Mouse (Mus musculus) gastrocnemius, postnatal 4 days (tissue): Measurements from ENCODE around the gene Krtap4-6. TPM values are rescaled to one million over a fixed set of nuclear protein-coding genes. Genes with fewer than 3 reads are reported as not detected.
"Not testable (repeated sequence)": the region's sequence is repeated elsewhere in the genome, so short reads cannot be mapped to it uniquely, and the experiment has no call there.

ENCODE experiments used
- DNase-seq, 2 experiments: peaks; one replicate each; pipeline ENCODE4 v3.0.0; 2021 to 2022; ENCODE audit warnings: low spot score in 2 of 2, mixed read lengths in 2 of 2
- long read RNA-seq, 2 experiments: library from polyadenylated mRNA; stranded (forward); transcript quantifications; one replicate each; pipeline ENCODE4 v2.0.0; 2021
- total RNA-seq, 2 experiments: library from RNA; stranded (reverse); gene quantifications; 2 replicates each; pipeline ENCODE4 v1.2.3; 2021

Gene Krtap4-6
- not detected for total RNA-seq
- long read RNA-seq, experiment 1, partial matches to known transcripts: 0 of 2 reads
- long read RNA-seq, experiment 1, other reads (novel, unspliced or antisense): 0 of 2 reads
- long read RNA-seq, experiment 2: 0 reads

- DNase-seq: no peak
Observed at GRCm38 (mm10) chr11:99665860-99666259, at the start of gene Krtap4-6. TSS of gene Krtap4-6 (minus strand) at chr11:99665960.

DNA sequence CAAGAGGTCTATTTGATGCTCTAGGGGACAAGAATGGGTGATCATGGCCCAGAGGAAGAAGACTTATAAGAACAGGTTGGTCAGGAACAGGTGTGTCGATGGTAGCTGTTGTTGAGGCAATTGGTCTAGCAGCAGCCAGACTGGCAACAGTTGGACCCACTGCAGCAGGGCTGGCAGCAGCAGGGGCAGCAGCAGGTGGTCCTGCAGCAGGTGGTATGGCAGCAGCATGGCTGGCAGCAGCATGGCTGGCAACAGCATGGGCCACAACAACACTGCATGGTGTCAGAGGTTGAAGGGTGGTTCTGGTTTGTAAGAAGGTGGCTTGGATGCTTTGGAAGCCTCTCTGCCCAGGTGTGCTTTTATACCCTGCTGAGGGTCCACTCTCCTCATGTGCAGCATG lies 24.7 kb upstream of the Krtap4-6 start, which contains the start of gene Gm14190:
TSS of gene Gm14190 (minus strand) at position 278 of the 400 bp plus-strand sequence.
- no peak for DNase-seq

DNA sequence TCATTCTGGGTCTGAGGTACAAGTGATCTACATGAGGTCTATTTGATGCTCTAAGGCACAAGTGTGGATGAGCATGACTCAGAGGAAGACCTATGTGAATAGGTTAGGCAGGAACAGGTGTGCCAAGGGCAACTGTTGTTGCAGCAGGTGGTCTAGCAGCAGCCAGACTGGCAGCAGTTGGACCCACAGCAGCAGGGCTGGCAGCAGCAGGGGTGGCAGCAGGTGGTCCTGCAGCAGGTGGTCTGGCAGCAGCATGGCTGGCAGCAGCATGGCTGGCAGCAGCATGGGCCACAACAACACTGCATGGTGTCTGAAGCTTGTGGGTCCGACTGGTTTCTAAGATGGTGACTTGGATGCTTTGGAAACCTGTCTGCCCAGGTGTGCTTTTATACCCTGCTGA lies 19.5 kb upstream of the Krtap4-6 start:
- DNase-seq: not testable (repeated sequence)

DNA sequence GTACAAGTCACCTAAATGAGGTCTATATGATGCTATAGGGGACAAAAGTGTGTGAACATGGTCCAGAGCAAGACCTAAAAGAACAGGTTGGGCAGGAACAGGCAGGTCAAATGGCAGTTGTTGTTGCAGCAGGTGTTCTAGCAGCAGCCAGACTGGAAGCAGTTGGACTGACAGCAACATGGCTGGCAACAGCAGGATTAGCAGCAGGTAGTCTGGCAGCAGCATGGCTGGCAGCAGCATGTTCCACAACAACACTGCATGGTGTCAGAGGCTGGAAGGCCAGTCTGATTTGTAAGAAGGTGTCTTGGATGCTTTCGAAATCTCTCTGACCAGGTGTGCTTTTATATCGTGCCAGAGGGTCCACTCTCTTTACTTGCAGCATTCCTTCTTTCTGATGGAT lies 17.7 kb upstream of the Krtap4-6 start:
- DNase-seq: no peak

DNA sequence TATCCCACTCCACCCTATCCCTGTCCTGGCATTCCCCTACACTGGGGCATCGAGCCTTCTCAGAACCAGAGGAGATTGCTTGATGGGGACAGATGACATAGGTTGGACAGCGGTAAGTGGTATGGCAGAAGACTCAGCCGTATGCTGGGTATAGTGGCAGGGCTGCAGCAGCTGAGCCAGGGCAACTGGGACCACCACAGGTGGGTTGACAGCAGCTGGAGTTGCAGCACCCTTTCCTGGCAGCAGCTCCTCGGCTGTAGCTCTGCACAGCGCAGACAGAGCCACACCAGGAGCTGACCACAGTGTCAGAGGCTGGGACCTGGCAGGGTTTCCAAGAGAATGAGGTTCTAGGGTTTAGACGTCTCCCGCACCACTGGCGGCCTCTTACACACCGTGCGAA lies 3.0 kb downstream of the Krtap4-6 start:
- no peak for DNase-seq

DNA sequence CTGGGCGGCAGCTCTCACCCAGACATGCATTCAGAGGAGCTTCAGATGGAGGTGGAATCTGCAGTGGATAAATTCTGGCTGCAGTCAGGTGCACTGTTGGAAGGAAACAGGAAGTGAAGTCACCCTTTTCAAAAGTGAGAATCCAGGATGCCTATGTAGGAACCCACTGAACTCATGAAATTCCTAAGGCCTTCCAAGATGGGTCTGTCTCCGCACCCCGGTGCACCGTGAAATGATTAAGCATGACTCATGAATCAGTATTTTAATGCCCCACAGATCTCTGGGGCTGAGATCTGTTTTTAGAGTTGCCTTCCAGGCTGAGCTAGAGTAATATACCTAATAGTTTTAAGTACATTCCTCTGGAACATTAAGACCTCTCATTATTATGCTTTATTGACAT lies 6.5 kb downstream of the Krtap4-6 start:
- no peak for DNase-seq

DNA sequence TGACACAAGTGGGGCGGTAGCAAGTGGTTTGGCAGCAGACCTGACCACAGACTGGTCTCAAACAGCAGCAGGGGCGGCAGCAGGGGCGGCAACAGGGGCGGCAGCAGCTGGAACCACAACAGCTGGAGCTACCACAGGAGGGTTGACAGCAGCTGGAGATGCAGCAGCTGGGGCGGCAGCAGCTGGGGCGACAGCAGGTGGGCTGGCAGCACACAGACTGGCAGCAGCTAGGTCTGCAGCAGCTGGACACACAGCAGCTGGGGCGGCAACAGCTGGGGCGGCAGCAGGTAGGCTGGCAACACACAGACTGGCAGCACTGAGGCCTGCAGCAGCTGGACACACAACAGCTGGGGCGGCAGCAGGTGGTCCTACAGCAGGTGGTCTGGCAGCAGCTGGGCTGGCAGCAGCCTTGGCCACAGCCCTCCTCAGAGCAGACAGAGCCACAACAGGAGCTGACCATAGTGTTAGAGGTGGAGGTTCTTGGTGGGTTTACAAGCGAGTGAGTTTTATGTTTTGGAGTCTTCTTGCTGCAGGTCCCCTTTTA lies 7.2 kb downstream of the Krtap4-6 start, which contains the start of gene Gm11563:
TSS of gene Gm11563 (minus strand) at position 494 of the 544 bp plus-strand sequence.
- not testable (repeated sequence) for DNase-seq

- DNase-seq: no peak
Observed at GRCm38 (mm10) chr11:99657051-99657450, 8.7 kb downstream of the Krtap4-6 start.

- no peak for DNase-seq
Observed at GRCm38 (mm10) chr11:99650136-99650535, 15.6 kb downstream of the Krtap4-6 start, which contains the start of gene Gm11555. TSS of gene Gm11555 (minus strand) at chr11:99650236.

- no peak for DNase-seq
Observed at GRCm38 (mm10) chr11:99646444-99646843, 19.3 kb downstream of the Krtap4-6 start.

GRCm38 (mm10) chr11:99644351-99644750 lies 21.4 kb downstream of the Krtap4-6 start:
- no peak for DNase-seq

- DNase-seq: not testable (repeated sequence)
Observed at GRCm38 (mm10) chr11:99643635-99644139, 22.1 kb downstream of the Krtap4-6 start, which contains the start of gene Krtap4-7. TSS of gene Krtap4-7 (minus strand) at chr11:99644089.

- no peak for DNase-seq
Observed at GRCm38 (mm10) chr11:99640926-99641325, 24.8 kb downstream of the Krtap4-6 start.

GRCm38 (mm10) chr11:99637086-99637485 lies 28.7 kb downstream of the Krtap4-6 start:
- DNase-seq: no peak

DNA sequence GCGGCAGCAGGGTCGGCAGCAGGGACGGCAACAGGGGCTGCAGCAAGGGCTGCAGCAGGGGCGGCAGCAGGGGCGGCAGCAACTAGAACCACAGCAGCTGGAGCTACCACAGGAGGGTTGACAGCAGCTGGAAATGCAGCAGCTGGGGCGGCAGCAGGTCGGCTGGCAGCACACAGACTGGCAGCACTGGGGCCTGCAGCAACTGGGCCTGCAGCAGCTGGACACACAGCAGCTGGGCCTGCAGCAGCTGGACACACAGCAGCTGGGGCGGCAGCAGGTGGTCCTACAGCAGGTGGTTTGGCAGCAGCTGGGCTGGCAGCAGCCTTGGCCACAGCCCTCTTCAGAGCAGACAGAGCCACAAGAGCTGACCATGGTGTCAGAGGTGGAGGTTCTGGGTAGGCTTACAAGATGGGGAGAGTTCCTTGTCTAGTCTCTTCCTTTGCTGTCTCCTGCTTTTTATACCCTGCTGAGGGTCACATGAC lies 31.1 kb downstream of the Krtap4-6 start, which contains the start of gene Krtap4-2:
TSS of gene Krtap4-2 (minus strand) at position 432 of the 482 bp plus-strand sequence.
- no peak for DNase-seq

- no peak for DNase-seq
Observed at GRCm38 (mm10) chr11:99633293-99633692, 32.5 kb downstream of the Krtap4-6 start.

GRCm38 (mm10) chr11:99630890-99631289 lies 34.9 kb downstream of the Krtap4-6 start:
- no peak for DNase-seq

DNA sequence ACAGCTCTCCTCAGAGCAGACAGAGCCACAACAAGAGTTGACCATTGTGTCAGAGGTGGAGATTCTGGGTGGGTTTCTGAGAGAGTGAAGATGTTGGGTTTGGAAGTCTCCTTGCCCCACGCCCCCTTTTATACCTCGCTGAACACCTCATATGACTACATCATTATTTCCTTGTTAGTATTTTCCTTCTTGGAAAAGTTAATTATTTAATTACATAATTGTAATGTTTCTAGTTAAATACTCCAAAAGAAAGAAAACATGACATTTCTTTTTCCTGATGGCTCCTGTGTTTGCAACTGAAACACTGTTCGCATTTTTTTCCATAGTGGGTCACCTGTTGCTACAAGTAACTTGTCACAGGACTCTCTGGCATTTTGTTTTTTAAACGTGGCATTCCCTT lies 37.6 kb downstream of the Krtap4-6 start, which contains the start of gene Krtap4-1:
TSS of gene Krtap4-1 (minus strand) at position 101 of the 400 bp plus-strand sequence.
- DNase-seq: no peak

GRCm38 (mm10) chr11:99620335-99620734 lies 45.4 kb downstream of the Krtap4-6 start, which contains the start of gene Gm11562:
TSS of gene Gm11562 (minus strand) at chr11:99620435.
- DNase-seq: no peak
